ENCODE assay signal across 25 mouse cellular contexts in genomic region chr4:69993226-69993625, GRCm38 (mm10).
"Had no signal": no experiment of that assay in that cellular context is flagged by ENCODE, and none has a peak within 500 bp of the region (broad histone marks: within the 10 kb centered on the region; RNA-seq: fewer than 3 reads in every experiment).

No protein-coding gene starts in this region.

- ATAC-seq: forebrain, embryonic 16.5 days; inflammation-experienced regulatory T-cells, adult 6 months; intestine, embryonic 15.5 days; intestine, postnatal 0 days had no signal

- H3K27ac ChIP-seq: gastrocnemius, adult 2 months; heart, adult 2 months; heart, embryonic 13.5 days; heart, embryonic 15.5 days; hindbrain, embryonic 13.5 days; hindbrain, embryonic 15.5 days; intestine, embryonic 15.5 days; layer of hippocampus, adult 2 months; left cerebral cortex, adult 2 months; limb, embryonic 10.5 days; limb, embryonic 12.5 days had no signal

- H3K9me3 ChIP-seq: heart, embryonic 13.5 days; heart, embryonic 15.5 days; hindbrain, embryonic 13.5 days; hindbrain, embryonic 15.5 days; intestine, embryonic 15.5 days; limb, embryonic 10.5 days; limb, embryonic 12.5 days had no signal

- H3K4me3 ChIP-seq: gastrocnemius, adult 2 months; heart, adult 2 months; heart, embryonic 13.5 days; heart, embryonic 15.5 days; hindbrain, embryonic 13.5 days; hindbrain, embryonic 15.5 days; intestine, embryonic 15.5 days; layer of hippocampus, adult 2 months; left cerebral cortex, adult 2 months; limb, embryonic 10.5 days; limb, embryonic 12.5 days had no signal

- DNase-seq: gastrocnemius, adult 2 months; gastrocnemius, postnatal 10 days; gastrocnemius, postnatal 25 days; heart, adult 2 months; heart, postnatal 14 days; heart, postnatal 4 days; kidney, adult 18-20 months; kidney, adult 8-10 months; kidney, postnatal 10 days; kidney, postnatal 25 days; kidney, postnatal 4 days; liver had no signal

- H3K4me2 ChIP-seq: heart, embryonic 11.5 days; heart, embryonic 13.5 days; heart, embryonic 15.5 days; hindbrain, embryonic 13.5 days; hindbrain, embryonic 15.5 days; intestine, embryonic 15.5 days; limb, embryonic 12.5 days had no signal

- H3K9ac ChIP-seq: heart, embryonic 13.5 days; heart, embryonic 15.5 days; hindbrain, embryonic 13.5 days; hindbrain, embryonic 15.5 days; intestine, embryonic 15.5 days; limb, embryonic 12.5 days had no signal

- H3K36me3 ChIP-seq: heart, embryonic 13.5 days; heart, embryonic 15.5 days; hindbrain, embryonic 13.5 days; hindbrain, embryonic 15.5 days; intestine, embryonic 15.5 days; limb, embryonic 10.5 days; limb, embryonic 12.5 days had no signal

- H3K27me3 ChIP-seq: heart, embryonic 13.5 days; heart, embryonic 15.5 days; hindbrain, embryonic 13.5 days; hindbrain, embryonic 15.5 days; intestine, embryonic 15.5 days; limb, embryonic 12.5 days had no signal

- H3K4me1 ChIP-seq: heart, embryonic 13.5 days; heart, embryonic 15.5 days; hindbrain, embryonic 13.5 days; hindbrain, embryonic 15.5 days; intestine, embryonic 15.5 days; limb, embryonic 10.5 days; limb, embryonic 12.5 days had no signal
